Mouse (Mus musculus) limb, embryonic 15.5 days (tissue): ENCODE data around the gene Tmem62. TPM values are rescaled to one million over a fixed set of nuclear protein-coding genes. Genes with fewer than 3 reads are reported as not detected.
"Not testable (repeated sequence)": the region's sequence is repeated elsewhere in the genome, so short reads cannot be mapped to it uniquely, and the experiment has no call there.

Experiments
- ATAC-seq: fragments of 200-750 bp; cut with Nextera tagmentation; 2 replicates; pipeline ENCODE4 v1.8.0; 2017; ENCODE audit warnings: low read depth, moderate TSS enrichment; ENCODE audit not compliant: insufficient number of reproducible peaks, low FRiP score, low TSS enrichment
- H3K27ac ChIP-seq: fragments of 300-500 bp; sonication (generic); 2 replicates; pipeline ENCODE4 v1.5.1; 2015; ENCODE audit warnings: moderate library complexity, mild to moderate bottlenecking, inconsistent platforms
- H3K27me3 ChIP-seq: fragments of 300-500 bp; sonication (generic); 2 replicates; pipeline ENCODE4 v1.6.1; 2015; ENCODE audit warnings: inconsistent platforms
- H3K36me3 ChIP-seq: fragments of 300-500 bp; sonication (generic); 2 replicates; pipeline ENCODE4 v1.6.1; 2015; ENCODE audit warnings: inconsistent platforms
- H3K4me1 ChIP-seq: fragments of 300-500 bp; sonication (generic); 2 replicates; pipeline ENCODE4 v1.6.1; 2015; ENCODE audit warnings: inconsistent platforms
- H3K4me2 ChIP-seq: fragments of 300-500 bp; sonication (generic); 2 replicates; pipeline ENCODE4 v1.6.1; 2015; ENCODE audit warnings: mild to moderate bottlenecking, inconsistent platforms
- H3K4me3 ChIP-seq: fragments of 300-500 bp; sonication (generic); 2 replicates; pipeline ENCODE4 v1.5.1; 2015; ENCODE audit warnings: mild to moderate bottlenecking, inconsistent platforms
- H3K9ac ChIP-seq: fragments of 300-500 bp; sonication (generic); 2 replicates; pipeline ENCODE4 v1.6.1; 2015; ENCODE audit warnings: inconsistent platforms
- H3K9me3 ChIP-seq: fragments of 300-500 bp; sonication (generic); 2 replicates; pipeline ENCODE4 v1.6.1; 2016; ENCODE audit warnings: inconsistent platforms
- WGBS: fragments of 180-500 bp; shearing (Covaris S2); methylation state at CpG from one replicate; pipeline ENCODE4 v1.1.7; 2015; 5-methylcytosine and 5-hydroxymethylcytosine counted together
- polyA plus RNA-seq: library from polyadenylated mRNA; unstranded; fragments of >200 nt; fragmentation: Nextera tagmentation; extraction: Ambion mirVana; gene quantifications from 2 replicates; pipeline ENCODE4 v1.2.1, GENCODE M21; 2015

Tmem62 gene
- polyA plus RNA-seq, 1 experiment from 2014 or later: 2.4 TPM

DNA sequence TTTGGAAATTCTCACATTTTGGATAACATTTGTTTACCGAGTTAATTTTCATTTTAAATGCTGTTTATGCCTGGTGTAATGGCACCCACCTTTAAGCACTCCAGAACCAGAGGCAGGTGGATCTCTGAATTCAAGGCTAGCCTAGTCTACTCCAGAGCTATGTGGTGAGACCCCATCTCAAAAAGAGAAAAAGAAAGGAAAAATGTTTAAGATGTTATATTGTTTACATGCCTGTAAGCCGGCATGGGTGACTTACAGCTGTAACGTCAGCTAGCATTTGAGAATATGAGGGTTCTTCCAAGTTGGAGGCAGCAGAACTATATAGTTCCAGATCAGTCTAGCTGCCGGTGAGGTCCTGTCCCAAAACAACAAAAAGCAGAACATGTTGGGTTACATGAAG is 5.1 kb upstream of the Tmem62 start:
- peaks cover 4% of the 10 kb centered on the region; the same call in 1 of the 2 replicates for H3K4me1 ChIP-seq
- no peak overlapping the region for H3K4me2 ChIP-seq
- no peak overlapping the region for H3K4me3 ChIP-seq
- H3K27me3 ChIP-seq: peaks cover 5% of the 10 kb centered on the region; the same call in 1 of the 2 replicates
- no peak overlapping the region for H3K9ac ChIP-seq
- no peak overlapping the region for H3K27ac ChIP-seq
- ATAC-seq: no peak
- 86% methylated on average over 4 of the region's 4 CpGs for WGBS
- no peaks in the 10 kb centered on the region for H3K36me3 ChIP-seq
- no peaks in the 10 kb centered on the region for H3K9me3 ChIP-seq

DNA sequence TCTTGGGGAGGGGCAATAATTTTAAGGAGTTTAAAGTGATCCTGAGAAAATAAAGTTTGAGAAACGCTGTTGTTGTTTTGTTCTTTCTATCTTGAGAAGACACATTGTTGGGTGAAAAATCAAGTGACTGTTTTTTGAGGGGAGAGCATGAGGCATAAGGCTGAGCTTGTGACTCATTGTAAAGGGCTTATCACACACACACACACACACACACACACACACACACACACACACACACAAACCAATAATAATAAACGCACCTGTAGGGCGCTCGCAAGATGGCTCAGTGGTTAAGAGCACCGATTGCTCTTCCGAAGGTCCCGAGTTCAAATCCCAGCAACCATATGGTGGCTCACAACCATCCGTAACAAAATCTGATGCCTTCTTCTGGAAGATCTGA is 4.6 kb upstream of the Tmem62 start:
- 93% methylated on average over 8 of the region's 8 CpGs for WGBS
- H3K4me2 ChIP-seq, H3K4me3 ChIP-seq, ATAC-seq, H3K27ac ChIP-seq, H3K9ac ChIP-seq, H3K36me3 ChIP-seq, H3K4me1 ChIP-seq, H3K27me3 ChIP-seq, H3K9me3 ChIP-seq: not testable (repeated sequence)

DNA sequence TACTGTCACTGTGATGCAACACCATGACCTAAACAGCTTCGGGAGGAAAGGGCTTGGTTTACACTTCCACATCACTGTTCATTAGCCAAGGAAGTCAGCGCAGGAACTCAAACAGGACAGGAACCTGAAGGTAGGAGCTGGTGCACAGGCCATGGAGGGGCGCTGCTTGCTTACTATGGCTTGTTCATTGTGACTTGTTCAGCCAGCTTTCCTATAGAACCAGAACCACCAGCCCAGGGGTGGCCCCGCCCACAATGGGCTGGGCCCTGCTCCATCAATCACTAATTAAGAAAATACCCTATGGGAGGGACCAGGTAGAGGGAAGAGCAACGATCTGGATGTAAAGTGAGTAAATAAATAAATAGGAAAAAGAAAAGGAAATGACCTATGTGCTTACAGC is 3.9 kb upstream of the Tmem62 start:
- no peak overlapping the region for H3K9ac ChIP-seq
- ATAC-seq: no peak
- 21% methylated on average over 5 of the region's 5 CpGs for WGBS
- H3K4me3 ChIP-seq: no peak overlapping the region
- no peak overlapping the region for H3K4me2 ChIP-seq
- H3K9me3 ChIP-seq: no peaks in the 10 kb centered on the region
- H3K4me1 ChIP-seq: peaks cover 11% of the 10 kb centered on the region; the same call in 1 of the 2 replicates
- peaks cover 5% of the 10 kb centered on the region; the same call in 1 of the 2 replicates for H3K27me3 ChIP-seq
- H3K36me3 ChIP-seq: no peaks in the 10 kb centered on the region
- no peak overlapping the region for H3K27ac ChIP-seq

DNA sequence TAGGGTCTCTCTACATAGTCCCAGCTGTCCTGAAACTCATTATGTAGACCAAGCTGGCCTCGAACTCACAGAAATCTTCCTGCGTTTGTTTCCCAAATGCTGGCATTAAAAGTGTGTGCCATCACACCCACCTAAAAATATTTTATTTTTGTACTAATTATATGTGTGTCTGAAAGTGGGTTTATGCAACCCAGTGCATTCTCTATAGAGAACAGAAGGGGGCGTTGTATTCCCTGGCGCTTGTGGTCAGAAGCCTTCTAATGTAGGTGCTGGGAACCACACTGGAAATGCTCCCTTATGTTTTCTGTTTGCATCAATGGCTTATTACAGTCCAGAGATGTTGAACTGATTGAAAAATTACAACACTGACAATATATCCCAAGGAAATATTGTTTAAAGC is 509 bp upstream of the Tmem62 start:
- Histone ChIP-seq H3K4me2 (no peak overlapping the region), H3K36me3 (no peaks in the 10 kb centered on the region), H3K4me3 (no peak overlapping the region), H3K9ac (no peak overlapping the region), H3K4me1 (peaks cover 8% of the 10 kb centered on the region; the same call in 1 of the 2 replicates), H3K9me3 (no peaks in the 10 kb centered on the region), H3K27ac (no peak overlapping the region), H3K27me3 (peaks cover 5% of the 10 kb centered on the region; the same call in 1 of the 2 replicates)
- 51% methylated on average over 4 of the region's 4 CpGs for WGBS
- ATAC-seq: no peak

DNA sequence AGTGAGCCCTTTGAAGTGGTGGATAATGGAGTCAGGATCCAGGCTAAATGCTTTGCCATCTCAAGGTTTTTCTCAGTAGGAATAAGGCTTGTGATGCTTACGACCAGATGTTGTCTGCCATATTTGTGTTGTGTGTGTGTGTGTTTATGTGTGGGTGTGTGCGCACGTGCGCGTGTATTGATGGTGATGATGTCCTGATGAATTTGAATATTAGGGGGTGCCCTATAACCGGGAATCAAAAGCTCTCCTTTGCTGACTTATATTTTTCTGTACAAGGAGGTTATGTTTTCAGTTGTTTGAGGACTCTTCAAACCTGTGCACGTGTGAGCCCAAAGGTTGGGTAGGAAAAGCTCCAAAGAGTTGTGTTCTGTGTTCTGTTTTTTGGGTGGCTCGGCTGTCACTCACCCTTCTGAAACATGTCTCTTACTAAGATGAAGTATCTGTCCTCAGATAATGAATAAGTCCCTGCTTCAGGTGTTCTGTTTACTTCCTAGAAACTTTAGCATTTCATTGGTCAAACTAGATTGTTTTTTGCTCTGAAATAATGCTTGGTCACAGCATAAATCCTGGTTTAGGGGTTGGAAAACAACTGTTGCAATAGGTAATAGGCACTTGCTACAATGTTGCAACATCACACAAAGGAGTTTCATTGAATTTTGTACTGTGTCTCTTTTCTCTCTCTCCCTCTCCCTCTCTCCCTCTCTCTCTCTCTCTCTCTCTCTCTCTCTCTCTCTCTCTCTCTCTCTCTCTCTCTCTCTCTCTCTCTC is 1.3 kb downstream of the Tmem62 start:
- Histone ChIP-seq H3K27me3 (peaks cover 1% of the 10 kb centered on the region; the same call in 1 of the 2 replicates), H3K4me2 (peak overlapping the region; percentile 98), H3K4me3 (peak overlapping the region; percentile 65), H3K9ac (no peak overlapping the region), H3K36me3 (no peaks in the 10 kb centered on the region), H3K4me1 (peaks cover 8% of the 10 kb centered on the region; the same call in 1 of the 2 replicates), H3K9me3 (no peaks in the 10 kb centered on the region), H3K27ac (no peak overlapping the region)
- WGBS: 73% methylated on average over 8 of the region's 8 CpGs
- no peak for ATAC-seq

DNA sequence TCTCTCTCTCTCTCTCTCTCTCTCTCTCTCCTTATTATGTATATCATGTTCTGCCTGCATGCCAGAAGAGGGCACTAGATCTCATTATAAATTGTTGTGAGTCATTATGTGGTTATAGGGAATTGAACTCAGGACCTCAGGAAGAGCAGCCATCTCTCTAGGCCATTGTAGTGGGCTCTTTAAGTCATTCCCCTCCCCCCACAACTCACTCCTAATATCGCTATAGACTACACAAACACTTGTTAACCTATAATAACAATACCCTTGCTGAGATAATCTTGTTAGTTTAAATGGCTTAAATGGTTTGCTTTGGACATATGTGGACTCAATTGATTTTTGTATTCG is 1.8 kb downstream of the Tmem62 start:
- ATAC-seq: no peak
- Histone ChIP-seq H3K36me3 (no peaks in the 10 kb centered on the region), H3K9me3 (no peaks in the 10 kb centered on the region), H3K9ac (no peak overlapping the region), H3K27ac (no peak overlapping the region), H3K4me2 (no peak overlapping the region), H3K4me3 (no peak overlapping the region), H3K27me3 (no peaks in the 10 kb centered on the region), H3K4me1 (peaks cover 8% of the 10 kb centered on the region; the same call in 1 of the 2 replicates)
- WGBS: 61% methylated on average over 2 of the region's 2 CpGs

DNA sequence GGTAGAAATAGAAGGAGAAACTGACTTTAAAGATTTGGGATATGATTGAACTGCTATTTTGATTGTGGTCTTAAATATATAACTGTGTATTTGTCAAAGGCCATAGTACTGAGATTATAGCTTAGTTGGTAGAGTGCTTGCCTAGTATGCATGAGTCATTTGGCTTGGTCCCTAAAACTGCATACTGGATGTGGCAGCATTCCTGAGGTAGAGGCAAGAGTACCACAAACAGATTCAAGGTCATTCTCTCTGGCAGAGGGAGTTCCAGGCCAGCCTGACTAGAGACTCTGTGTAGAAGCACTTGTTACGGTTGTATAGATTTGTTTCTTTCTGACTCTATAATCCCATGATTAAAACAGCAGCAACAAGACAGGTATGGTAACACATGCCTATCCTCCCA is 3.0 kb downstream of the Tmem62 start:
- H3K36me3 ChIP-seq: no peaks in the 10 kb centered on the region
- no peaks in the 10 kb centered on the region for H3K27me3 ChIP-seq
- no peaks in the 10 kb centered on the region for H3K9me3 ChIP-seq
- H3K27ac ChIP-seq: no peak overlapping the region
- peaks cover 8% of the 10 kb centered on the region; the same call in 1 of the 2 replicates for H3K4me1 ChIP-seq
- no peak for ATAC-seq
- 84% methylated on average over 1 of the region's 1 CpGs for WGBS
- no peak overlapping the region for H3K9ac ChIP-seq
- no peak overlapping the region for H3K4me2 ChIP-seq
- H3K4me3 ChIP-seq: no peak overlapping the region

DNA sequence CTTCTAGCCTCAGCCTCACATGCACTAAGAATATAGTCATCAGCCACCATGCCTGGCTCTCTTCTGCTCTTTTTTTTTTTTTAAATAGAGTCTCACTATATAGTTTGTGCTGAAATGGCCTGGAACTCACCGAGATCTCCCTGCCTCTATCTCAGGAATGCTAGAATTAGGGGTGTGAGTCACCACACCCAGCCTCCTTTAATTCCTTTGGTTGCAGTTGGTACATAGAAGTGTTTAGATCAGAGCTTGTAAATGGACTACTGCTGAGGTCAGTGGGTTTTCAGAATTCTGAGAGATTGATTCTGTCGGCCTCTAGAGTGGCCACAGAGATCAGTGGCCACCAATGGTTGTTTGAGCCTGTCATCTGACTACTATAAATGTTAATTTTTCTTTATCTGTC is 4.0 kb downstream of the Tmem62 start:
- Histone ChIP-seq H3K27ac (no peak overlapping the region), H3K9ac (no peak overlapping the region), H3K36me3 (no peaks in the 10 kb centered on the region), H3K4me1 (peaks cover 8% of the 10 kb centered on the region; the same call in 1 of the 2 replicates), H3K4me3 (no peak overlapping the region), H3K9me3 (no peaks in the 10 kb centered on the region), H3K4me2 (no peak overlapping the region), H3K27me3 (no peaks in the 10 kb centered on the region)
- ATAC-seq: no peak
- 41% methylated on average over 2 of the region's 2 CpGs for WGBS

DNA sequence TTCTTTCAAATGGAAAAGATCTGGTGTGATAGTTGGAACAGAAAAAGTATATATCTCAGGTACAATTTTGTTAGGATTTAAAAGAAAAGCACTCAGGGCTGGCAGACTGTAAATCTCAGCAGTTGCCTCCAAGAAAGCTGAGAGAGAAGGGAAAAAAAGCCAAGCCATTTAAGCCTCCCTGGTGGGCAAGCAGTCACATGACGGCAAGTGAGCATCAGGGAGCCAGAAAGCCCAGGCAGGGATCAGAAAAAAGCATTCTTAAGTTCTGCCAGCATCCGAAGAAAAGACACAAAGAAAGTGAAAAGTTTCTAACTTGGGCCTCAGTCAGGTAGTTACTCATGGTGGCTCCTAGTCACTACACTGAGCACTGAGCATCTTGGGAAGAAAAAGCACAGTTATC is 6.8 kb downstream of the Tmem62 start:
- H3K4me3 ChIP-seq: no peak overlapping the region
- H3K4me2 ChIP-seq: no peak overlapping the region
- H3K9me3 ChIP-seq: no peaks in the 10 kb centered on the region
- H3K9ac ChIP-seq: no peak overlapping the region
- WGBS: 35% methylated on average over 2 of the region's 2 CpGs
- H3K36me3 ChIP-seq: no peaks in the 10 kb centered on the region
- H3K4me1 ChIP-seq: no peaks in the 10 kb centered on the region
- no peaks in the 10 kb centered on the region for H3K27me3 ChIP-seq
- no peak overlapping the region for H3K27ac ChIP-seq
- ATAC-seq: no peak

DNA sequence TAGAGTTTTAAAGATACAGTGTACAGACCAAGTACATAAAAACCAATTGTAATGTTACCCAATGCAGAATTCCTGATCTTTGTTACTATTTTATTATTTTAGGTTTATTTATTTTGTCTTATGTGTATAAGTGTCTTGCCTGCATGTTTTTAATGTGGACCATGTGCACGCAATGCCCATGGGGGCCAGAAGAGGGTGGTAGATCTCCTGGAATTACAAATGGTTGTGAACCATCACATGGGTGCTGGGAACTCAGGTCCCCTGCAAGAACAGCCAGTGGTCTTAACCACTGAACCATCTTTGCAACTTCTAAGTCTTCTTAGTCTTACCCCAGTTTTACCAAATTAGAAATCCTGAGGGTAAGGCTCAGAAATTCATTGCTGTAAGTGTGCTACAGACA is 8.4 kb downstream of the Tmem62 start:
- H3K4me1 ChIP-seq: no peaks in the 10 kb centered on the region
- H3K36me3 ChIP-seq: no peaks in the 10 kb centered on the region
- 100% methylated on average over 1 of the region's 1 CpGs for WGBS
- no peak overlapping the region for H3K27ac ChIP-seq
- no peaks in the 10 kb centered on the region for H3K9me3 ChIP-seq
- no peak for ATAC-seq
- H3K4me3 ChIP-seq: no peak overlapping the region
- no peaks in the 10 kb centered on the region for H3K27me3 ChIP-seq
- H3K9ac ChIP-seq: no peak overlapping the region
- no peak overlapping the region for H3K4me2 ChIP-seq

DNA sequence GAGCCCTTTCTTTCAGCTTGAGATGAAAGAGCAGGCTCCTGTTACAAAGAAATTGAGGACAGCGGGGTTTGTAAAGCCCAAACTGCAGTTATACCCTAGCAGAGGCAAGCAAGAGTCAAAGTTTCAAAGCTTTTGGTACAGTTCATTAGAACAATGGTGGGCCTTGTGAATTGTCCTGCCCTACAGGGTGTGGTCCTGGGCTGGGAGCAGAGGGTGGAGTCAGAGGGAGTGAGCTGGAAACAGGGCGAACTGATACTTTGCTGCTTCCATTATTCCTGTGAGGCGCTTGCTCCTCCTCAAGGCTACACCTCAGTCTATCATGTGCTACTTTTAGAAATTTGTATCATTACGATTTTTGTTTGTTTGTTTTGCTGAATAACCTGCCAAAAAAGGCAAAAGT is 14.4 kb downstream of the Tmem62 start:
- no peaks in the 10 kb centered on the region for H3K36me3 ChIP-seq
- H3K9ac ChIP-seq: no peak overlapping the region
- H3K27me3 ChIP-seq: no peaks in the 10 kb centered on the region
- no peak overlapping the region for H3K27ac ChIP-seq
- no peak for ATAC-seq
- no peaks in the 10 kb centered on the region for H3K4me1 ChIP-seq
- no peak overlapping the region for H3K4me2 ChIP-seq
- H3K4me3 ChIP-seq: no peak overlapping the region
- WGBS: 69% methylated on average over 4 of the region's 4 CpGs
- H3K9me3 ChIP-seq: no peaks in the 10 kb centered on the region

DNA sequence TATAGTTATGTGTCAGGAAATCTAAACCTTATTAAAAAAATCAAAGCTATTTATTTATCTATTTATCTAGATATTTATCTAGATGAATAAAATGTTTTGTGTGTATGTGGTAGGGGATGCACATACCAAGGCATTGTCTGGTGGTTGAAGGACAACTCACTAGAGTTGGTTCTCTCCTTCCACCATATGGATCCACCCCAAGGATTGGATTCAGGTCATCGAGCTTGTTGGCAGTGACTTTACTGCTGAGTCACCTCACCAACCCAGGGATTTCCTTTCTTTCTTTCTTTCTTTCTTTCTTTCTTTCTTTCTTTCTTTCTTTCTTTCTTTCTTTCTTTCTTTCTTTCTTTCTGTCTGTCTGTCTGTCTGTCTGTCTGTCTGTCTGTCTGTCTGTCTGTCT is 19.8 kb downstream of the Tmem62 start:
- not testable (repeated sequence) for H3K9ac ChIP-seq, H3K9me3 ChIP-seq, ATAC-seq, H3K36me3 ChIP-seq, H3K27ac ChIP-seq, H3K4me2 ChIP-seq, H3K4me3 ChIP-seq, H3K27me3 ChIP-seq, H3K4me1 ChIP-seq
- 84% methylated on average over 1 of the region's 1 CpGs for WGBS

DNA sequence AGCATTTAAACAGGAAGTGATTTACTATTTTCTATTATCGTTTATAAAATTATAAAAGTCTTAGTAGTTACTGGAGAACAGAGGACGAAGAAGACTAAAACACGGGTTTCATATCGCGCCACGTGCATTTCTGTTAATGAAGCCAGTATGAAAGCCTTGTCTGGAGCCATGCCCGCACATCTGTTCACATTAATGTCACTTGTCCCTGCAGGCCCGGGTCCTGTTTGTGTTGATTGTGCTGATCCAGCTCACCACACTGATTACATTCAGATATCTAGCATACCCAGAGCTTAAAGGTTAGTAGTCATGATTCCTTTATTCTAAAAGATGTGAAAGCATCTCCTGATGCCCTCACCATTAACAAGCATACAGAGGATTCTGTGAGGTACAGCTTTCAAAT is 22.0 kb downstream of the Tmem62 start:
- no peaks in the 10 kb centered on the region for H3K4me1 ChIP-seq
- H3K36me3 ChIP-seq: no peaks in the 10 kb centered on the region
- no peaks in the 10 kb centered on the region for H3K27me3 ChIP-seq
- ATAC-seq: no peak
- H3K9ac ChIP-seq: no peak overlapping the region
- WGBS: 77% methylated on average over 8 of the region's 8 CpGs
- no peak overlapping the region for H3K4me3 ChIP-seq
- no peak overlapping the region for H3K4me2 ChIP-seq
- H3K27ac ChIP-seq: no peak overlapping the region
- H3K9me3 ChIP-seq: no peaks in the 10 kb centered on the region
